Mouse (Mus musculus): ENCODE data around the gene Gcnt2.

GRCm38 (mm10) chr13:40943936-40944335 is 84.4 kb downstream of the Gcnt2 start:
- TF ChIP-seq POLR2A (IDR thresholded peaks at IDR 0.05; ENCODE audit: low read depth, low read length) (no peak), CTCF (conservative IDR thresholded peaks at IDR 0.05; ENCODE audit: insufficient read depth, insufficient read length, low read depth, low read length) (no peak)
